In genomic region chr4:70621431-70621837, GRCm38 (mm10) we compare ENCODE assay signal across 9 mouse cellular contexts.
A peak's percentile ranks its signal among the peaks of the same experiment; 100 is the strongest.
DNase-seq lines count a peak whose midpoint lies in the region; ATAC-seq and TF ChIP-seq lines count a peak whose summit lies in the region.
"Had no signal": no experiment of that assay in that cellular context is flagged by ENCODE, and none has a peak within 500 bp of the region (broad histone marks: within the 10 kb centered on the region; RNA-seq: fewer than 3 reads in every experiment).

No protein-coding gene starts in this region.

- H3K4me1 ChIP-seq in intestine, postnatal 0 days (replicated peaks; ENCODE audit: control insufficient read depth, insufficient read depth, low read length): no peaks in the 10 kb centered on the region
- H3K4me1 ChIP-seq: limb, embryonic 15.5 days had no signal

- no peak for ATAC-seq in intestine, postnatal 0 days

- no peaks in the 10 kb centered on the region for H3K36me3 ChIP-seq in intestine, postnatal 0 days (ENCODE audit: control insufficient read depth, insufficient read depth)
- H3K36me3 ChIP-seq: limb, embryonic 15.5 days had no signal

- no peak overlapping the region for H3K4me2 ChIP-seq in intestine, postnatal 0 days (replicated peaks; ENCODE audit: low read depth)
- H3K4me2 ChIP-seq: limb, embryonic 15.5 days had no signal

- 38% methylated on average over 2 of the region's 2 CpGs for WGBS in intestine, postnatal 0 days

- peak; percentile 64 for TF ChIP-seq CTCF in intestine, postnatal 0 days (IDR thresholded peaks at IDR 0.05; ENCODE audit: low read depth)

- H3K27ac ChIP-seq in intestine, postnatal 0 days (ENCODE audit: low read depth, low read length): no peak overlapping the region
- H3K27ac ChIP-seq: limb, embryonic 15.5 days had no signal

- H3K9ac ChIP-seq in intestine, postnatal 0 days (ENCODE audit: low read depth, low read length): no peak overlapping the region
- H3K9ac ChIP-seq: limb, embryonic 15.5 days had no signal

- no peaks in the 10 kb centered on the region for H3K9me3 ChIP-seq in intestine, postnatal 0 days (ENCODE audit: control insufficient read depth)
- H3K9me3 ChIP-seq: limb, embryonic 15.5 days had no signal

- peak; percentile 23 for DNase-seq in cerebellum, adult 9-10 months
- DNase-seq in cerebellum, adult 8-10 months: no peak
- DNase-seq in retina, adult 2 months (ENCODE audit: low read depth, low spot score): peak; percentile 4
- no peak for DNase-seq in retina, postnatal 1 day
- peak; percentile 46 for DNase-seq in telencephalon, adult 2 months (ENCODE audit: low read depth, low spot score)
- no peak for DNase-seq in layer of hippocampus, postnatal 25 days (ENCODE audit: extremely low spot score in 1 of 2, low spot score in 1 of 2)
- DNase-seq in cerebellum, adult 9-11 months: no peak

- H3K4me3 ChIP-seq in intestine, postnatal 0 days (ENCODE audit: low read depth, low read length): no peak overlapping the region
- H3K4me3 ChIP-seq: limb, embryonic 15.5 days had no signal

- H3K27me3 ChIP-seq in intestine, postnatal 0 days (replicated peaks; ENCODE audit: control insufficient read depth, insufficient read depth, low read length): no peaks in the 10 kb centered on the region
- H3K27me3 ChIP-seq: limb, embryonic 15.5 days had no signal

Comparison
In these comparisons a context has a peak if more than half of its experiments do, and no peak if none do; other contexts are left out.
1. DNase-seq: peak in cerebellum, adult 9-10 months (single experiment), retina, adult 2 months (single experiment) and telencephalon, adult 2 months (single experiment); none in cerebellum, adult 8-10 months (single experiment), retina, postnatal 1 day (single experiment), layer of hippocampus, postnatal 25 days (0 of 2) and cerebellum, adult 9-11 months (single experiment).